Mouse (Mus musculus) 3134 (cell line): Measurements from ENCODE around the gene H2-M3.
"Not testable (repeated sequence)": the region's sequence is repeated elsewhere in the genome, so short reads cannot be mapped to it uniquely, and the experiment has no call there.

Experiments used
- DNase-seq: peaks from one replicate; pipeline ENCODE4 v3.0.0-alpha.2; 2011; ENCODE audit warnings: low spot score; ENCODE audit not compliant: insufficient read length; ENCODE audit errors: extremely low read depth

The H2-M3 gene

DNA sequence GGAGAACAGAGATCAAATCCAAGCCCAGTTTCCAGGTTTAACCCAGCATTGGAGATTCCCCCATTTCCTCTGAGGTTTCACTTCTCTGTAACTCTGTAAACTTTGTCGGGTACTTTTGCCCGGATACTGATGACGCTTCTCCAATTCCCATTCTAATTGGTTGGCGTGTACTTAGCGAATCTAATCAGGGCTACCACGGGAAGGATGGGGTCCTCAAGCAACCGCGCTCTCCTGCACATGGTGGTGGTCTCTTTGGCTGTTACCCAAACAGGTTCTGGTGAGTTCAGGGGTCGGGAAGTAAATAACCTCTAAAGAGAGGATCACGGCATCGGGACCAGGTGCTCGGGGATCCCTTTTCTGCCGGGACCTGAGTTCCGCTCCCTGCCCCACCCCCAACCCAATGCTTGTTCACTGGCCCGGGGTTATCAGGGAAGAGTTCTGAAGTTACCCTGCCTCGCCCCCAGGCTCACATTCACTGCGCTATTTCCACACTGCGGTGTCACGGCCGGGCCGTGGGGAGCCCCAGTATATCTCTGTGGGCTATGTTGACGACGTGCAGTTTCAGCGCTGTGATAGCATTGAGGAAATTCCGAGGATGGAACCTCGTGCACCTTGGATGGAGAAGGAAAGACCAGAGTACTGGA, at the start of gene H2-M3:
Gene H2-M3, plus strand, starts transcription at position 163 of the 644 bp plus-strand sequence.
- peak; percentile 77 for DNase-seq

DNA sequence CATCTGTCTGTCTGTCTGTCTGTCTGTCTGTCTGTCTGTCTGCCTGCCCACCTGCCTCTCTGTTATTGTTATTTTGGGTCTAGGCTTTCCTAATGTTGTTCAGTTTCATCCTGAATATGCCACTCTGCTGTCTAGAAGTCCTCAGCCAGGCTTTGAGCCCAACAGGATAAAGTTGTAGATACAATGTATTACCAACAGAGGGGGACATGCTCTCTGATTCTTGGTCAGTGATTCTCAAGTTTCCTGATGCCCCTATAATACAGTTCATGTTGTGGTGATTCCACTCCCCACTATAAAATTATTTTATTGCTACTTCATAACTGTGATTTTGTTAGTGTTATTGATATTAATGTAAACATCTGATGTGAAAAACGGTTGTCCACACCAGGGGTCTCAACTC, 48.1 kb upstream of the H2-M3 start:
- no peak for DNase-seq

DNA sequence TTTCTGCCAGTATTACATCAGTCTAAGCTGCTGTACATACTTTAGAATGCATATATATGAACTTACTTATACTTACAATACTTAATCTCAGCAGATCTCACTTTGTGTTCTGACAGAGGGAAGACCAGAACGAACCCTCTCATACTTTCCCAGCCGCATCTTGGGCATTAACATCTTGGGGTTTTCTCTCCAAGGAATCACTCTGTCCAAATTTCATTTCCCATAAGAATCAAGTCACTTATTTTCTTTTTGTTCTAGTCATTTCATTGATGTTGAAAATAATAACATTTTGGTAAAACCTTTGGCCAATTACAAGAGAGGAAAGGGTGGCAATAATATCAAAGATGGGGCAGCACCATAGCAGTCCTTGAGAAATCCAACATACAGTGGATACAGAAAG, 32.8 kb upstream of the H2-M3 start, which contains the start of gene Olfr97:
Gene Olfr97, minus strand, starts transcription at position 101 of the 400 bp plus-strand sequence.
- DNase-seq = not testable (repeated sequence)

DNA sequence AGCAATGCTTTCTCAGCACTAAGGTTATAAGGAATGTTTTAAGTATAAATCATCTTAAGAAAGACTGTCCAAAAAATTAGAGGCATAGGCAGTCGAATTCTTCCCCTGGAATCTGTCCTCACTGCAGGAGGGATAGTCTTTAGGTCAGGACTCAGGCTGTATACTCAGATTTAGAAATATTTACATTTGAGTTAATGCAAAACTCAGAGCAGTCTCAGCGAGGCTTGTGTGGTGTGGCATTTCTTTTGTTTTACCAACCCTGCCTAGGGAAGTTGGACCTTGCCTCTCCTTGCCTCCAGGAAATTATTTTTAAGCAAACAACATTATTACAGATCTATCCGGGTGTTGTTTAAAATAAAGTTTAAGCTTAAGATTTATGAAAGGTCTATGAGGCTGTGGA, 27.8 kb upstream of the H2-M3 start:
- DNase-seq = no peak

DNA sequence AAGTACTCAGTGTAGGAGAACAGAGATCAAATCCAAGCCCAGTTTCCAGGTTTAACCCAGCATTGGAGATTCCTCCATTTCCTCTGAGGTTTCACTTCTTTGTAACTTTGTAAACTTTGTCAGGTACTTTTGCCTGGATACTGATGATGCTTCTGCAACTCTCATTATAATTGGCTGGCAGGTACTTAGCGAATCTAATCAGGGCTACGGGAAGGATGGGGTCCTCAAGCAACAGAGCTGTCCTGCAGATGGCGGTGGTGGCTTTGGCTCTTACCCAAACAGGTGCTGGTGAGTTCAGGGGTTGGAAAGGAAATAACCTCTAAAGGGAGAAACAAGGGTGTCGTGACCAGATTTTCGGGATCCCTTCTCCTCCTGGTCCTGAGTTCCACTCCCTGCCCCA, 23.3 kb upstream of the H2-M3 start:
- DNase-seq = peak; percentile 42

DNA sequence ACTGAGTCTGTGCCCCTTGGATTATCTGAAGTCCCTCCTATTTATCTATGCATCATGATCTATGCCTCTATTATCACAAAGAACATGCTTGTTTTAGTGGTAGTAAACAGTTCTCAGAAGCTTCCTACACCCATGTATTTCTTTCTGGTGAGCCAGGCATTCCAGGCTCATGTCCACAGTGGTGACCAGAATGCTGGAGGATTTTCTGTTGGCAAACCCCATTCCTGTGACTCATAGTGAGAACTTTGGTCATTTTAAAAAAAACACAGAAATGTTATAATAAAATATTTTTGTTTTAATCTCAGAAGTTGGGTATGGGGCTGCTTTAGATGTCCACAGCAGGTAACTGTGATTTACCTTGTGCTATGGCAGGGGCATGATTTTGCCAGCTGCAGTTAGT, 20.6 kb upstream of the H2-M3 start:
- DNase-seq = no peak

DNA sequence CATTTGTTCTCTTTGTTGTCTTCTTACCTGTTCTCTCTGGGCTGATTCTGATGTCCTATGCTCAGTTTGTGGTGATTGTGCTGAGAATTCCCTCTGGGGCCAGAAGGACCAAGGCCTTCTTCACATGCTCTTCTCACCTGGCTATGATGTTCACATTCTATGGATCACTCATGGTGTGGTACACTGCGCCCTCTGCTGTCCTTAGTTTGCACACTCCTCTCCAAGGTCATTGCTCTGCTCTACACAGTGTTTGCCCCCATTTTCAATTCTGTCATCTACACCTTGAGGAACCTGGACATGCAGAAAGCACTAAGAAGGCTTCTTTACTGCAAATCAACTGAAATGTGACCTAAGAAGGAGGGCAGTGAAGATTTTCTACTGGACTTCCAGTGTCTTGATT, 19.5 kb upstream of the H2-M3 start:
- DNase-seq = no peak

DNA sequence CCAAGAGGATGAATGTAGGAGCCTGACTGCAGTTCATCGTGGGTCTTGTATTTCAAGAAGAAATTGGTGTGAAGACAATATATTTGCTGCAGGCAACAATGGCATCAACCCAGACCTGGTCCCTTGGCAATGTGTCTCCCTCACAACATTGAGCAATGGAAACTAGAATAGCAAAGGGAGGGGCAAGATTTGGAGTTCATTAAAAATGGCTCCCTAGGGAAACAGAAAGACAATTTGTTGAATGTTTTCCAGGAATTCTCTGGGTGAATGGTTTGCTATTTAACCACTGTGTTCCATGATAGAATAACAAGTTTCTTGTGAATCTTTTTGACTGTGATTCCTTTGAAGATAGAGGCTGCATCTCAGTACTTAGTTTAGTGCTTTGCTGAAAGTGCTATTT, 6.4 kb upstream of the H2-M3 start, which contains the start of gene Olfr98:
Gene Olfr98, minus strand, starts transcription at position 124 of the 400 bp plus-strand sequence.
- DNase-seq = no peak

DNA sequence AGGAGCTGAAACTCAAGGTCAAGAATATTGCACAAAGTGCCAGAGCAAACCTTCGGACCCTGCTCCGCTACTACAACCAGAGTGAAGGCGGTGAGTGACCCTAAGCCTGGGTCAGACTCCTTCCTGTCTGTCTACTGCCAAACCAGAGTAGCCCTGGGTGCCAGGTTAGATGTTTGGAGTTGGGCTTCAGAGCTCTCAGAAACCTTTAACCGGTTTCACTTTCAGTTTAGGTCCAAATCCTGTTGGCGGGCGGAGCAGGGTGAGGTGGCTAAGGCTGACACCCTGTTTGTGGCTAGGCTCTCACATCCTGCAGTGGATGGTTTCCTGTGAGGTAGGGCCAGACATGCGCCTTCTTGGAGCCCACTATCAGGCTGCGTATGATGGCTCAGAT, 677 bp downstream of the H2-M3 start:
- DNase-seq = peak; percentile 53

DNA sequence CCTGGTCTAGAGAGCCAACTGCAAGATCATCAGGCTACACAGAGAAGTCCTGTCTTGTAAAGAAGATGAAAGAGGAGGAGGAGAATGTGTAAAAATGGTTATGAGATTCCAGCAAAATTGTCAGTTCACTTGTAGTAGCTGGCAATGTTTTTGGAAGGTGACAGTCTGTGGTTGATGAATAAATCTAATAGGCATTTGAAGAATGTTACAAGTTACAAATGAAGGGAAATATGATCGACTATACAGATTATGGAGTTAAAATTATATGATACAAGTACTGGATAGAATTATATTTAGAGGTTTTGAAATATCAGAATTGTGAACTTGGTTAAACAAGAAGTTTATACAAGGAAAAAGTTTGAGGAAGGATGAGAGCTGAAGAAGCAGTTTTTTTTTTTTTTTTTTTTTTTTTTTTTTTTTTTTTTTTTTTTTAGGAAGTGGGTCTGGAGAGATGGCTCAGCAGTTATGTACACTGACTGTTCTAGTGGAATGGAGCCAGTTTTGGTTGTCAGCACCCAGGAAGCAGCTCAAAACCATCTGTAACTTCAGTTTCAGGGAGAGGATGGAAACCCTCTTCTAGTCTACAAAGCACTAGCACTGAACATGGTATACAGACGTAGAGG, 5.7 kb downstream of the H2-M3 start:
- peak; percentile 56 for DNase-seq

DNA sequence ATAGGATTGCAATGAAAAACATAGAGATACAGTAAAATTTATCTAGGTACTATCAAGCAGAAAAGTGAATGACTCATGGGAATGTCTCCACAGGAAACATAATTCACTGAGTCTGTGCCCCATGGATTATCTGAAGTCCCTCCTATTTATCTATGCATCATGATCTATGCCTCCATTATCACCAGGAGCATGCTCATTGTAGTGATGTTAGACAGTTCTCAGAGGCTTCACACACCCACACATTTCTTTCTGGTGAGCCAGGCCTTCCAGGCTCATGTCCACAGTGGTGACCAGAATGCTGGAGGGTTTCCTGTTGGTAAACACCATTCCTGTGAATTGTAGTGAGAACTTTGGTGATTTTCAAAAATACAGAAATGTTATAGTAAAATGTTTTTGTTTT, 6.6 kb downstream of the H2-M3 start:
- DNase-seq = no peak

DNA sequence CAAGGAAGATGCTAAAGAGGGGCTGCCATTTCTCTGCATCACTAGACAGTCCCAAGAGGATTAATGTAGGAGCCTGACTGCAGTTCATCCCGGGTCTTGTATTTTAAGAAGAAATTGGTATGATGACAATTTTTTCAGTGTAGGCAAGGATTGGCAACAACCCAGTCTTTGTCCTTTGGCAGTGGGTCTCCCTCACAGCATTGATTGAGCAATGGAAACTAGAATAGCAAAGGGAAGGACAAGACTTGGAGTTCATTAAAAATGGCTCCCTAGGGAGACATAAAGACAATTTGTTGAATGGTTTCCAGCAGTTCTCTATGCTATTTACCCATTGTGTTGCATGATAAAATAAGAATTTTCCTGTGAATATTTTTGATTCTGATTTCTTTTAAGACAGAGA, 10.3 kb downstream of the H2-M3 start:
- DNase-seq = no peak

DNA sequence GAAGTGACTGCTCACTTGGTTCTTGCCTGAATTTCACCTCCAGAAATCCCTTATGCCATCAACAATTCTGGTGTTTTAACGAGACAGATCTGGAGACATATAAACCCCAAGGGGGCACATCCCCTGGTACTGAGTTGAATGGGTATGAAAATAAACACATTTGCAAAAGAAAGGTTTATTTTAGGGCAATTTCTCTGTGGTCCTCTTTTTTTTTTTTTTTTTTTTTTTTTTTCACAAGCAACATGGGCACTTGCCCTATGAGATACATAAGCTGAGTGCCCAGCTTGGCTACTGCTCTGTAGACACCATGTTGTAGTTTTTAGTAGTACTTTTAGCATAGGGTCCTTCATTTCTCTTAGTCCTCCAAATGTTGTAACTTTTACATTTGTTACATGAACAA, 13.3 kb downstream of the H2-M3 start, which contains the start of gene Olfr99:
Gene Olfr99, minus strand, starts transcription at position 101 of the 400 bp plus-strand sequence.
- DNase-seq = no peak

DNA sequence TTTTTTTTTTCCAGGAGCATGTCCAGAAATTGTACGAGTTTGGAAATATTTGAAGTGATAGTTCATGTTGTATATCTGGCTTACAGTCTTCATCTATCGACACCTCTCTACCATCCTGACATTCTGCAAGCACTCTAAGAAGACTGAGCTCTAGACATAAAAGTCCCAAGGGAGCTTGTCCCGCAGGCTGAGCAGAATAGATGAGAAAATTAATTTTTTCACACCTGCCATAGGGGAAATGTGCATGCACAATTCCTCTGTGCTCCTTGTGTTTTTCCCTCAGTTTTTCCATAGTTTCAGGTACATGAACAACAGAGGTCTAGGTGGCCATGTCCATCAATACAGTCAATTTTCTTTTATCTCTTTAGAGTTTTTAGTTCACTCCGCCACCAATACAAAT, 34.2 kb downstream of the H2-M3 start, which contains the start of gene Olfr101:
Gene Olfr101, minus strand, starts transcription at position 101 of the 400 bp plus-strand sequence.
- no peak for DNase-seq

DNA sequence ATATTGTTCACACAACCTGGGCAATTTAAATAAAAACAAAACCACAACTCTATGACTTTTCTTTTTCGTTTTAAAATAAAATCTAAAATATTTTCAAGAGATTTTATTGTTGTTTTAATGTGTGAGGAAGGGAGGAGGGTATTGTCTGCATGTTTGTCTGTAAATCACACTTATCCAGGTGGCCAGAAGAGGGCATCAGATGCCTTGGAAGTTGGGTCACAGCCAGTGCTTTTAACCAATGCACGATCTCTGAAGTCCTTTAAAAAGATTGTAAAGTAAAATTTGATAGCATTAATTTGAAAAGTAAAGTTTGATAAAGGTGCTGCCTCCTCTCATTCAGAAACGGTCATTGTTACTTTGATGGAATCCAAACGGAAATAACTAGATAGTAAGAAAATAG, 38.5 kb downstream of the H2-M3 start:
- no peak for DNase-seq

DNA sequence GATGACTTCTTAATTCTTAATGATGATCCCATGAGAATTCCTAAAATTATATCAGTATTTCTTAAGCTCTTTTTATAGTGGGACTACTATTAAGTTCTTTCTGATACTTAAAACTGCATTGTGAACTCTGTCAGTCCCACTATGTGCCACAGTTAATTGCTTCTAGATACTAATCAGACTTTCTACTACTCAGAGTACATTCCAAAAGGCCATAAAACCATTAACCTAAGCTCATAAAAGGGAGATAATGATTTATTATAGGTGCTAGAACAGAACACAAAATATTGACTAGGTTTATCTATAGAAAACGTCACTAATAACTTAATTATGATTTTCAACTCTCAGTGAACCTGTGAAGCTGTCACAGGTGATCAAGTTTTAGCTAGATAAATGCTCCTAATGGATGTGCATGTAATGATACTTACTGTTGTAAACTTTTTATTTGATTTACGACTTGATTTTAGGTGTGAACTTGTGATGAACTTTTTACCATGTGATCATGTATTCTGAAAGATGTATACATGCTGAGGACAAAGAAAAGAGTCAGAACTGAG, 40.2 kb downstream of the H2-M3 start:
- no peak for DNase-seq

DNA sequence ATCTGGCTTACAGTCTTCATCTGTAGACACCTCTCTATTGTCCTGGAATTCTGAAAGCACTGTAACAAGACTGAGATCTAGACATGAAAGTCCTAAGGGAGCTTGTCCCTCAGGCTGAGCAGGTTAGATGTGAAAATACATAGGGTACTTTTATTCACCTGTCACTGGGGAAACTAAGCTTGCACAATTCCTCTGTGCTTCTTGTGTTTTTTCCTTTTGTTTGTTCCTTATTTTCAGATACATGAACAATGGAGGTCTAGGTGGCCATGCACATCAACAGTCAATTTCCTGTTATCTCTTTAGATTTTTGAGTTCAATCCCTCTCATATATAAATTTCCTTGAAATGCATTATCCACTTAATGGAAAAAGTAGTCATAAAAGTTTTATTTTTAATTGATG, 46.9 kb downstream of the H2-M3 start, which contains the start of gene Olfr102:
Gene Olfr102, minus strand, starts transcription at position 101 of the 400 bp plus-strand sequence.
- DNase-seq = no peak
